Mouse (Mus musculus): ENCODE results near the gene Sez6l. TPM values are rescaled to one million over a fixed set of nuclear protein-coding genes. Genes with fewer than 3 reads are reported as not detected.

The Sez6l gene
- polyA plus RNA-seq (2015; fragmentation: Illumina TruSeq; extraction: RNeasy Lipid Tissue Mini Kit (QIAGEN cat#74804); ENCODE audit: insufficient read depth, low read depth, low replicate concordance), result 4.6 TPM

GRCm38 (mm10) chr5:112576993-112577670 lies at the start of gene Sez6l:
Gene Sez6l, minus strand, starts transcription at chr5:112577185.

GRCm38 (mm10) chr5:112448747-112449440 lies 128.1 kb downstream of the Sez6l start, which contains the start of gene Gm6588:
Gene Gm6588, plus strand, starts transcription at chr5:112449426.

GRCm38 (mm10) chr5:112394779-112395443 lies 182.1 kb downstream of the Sez6l start, which contains the start of gene Asphd2:
Gene Asphd2, minus strand, starts transcription at chr5:112394866.

Other genes starting within 250 kb of the Sez6l start
- gene Srrd, start 234.1 kb downstream of the Sez6l start, polyA plus RNA-seq (2015; fragmentation: Illumina TruSeq; extraction: RNeasy Lipid Tissue Mini Kit (QIAGEN cat#74804); ENCODE audit: insufficient read depth, low read depth, low replicate concordance), result 3.8 TPM
- gene Hps4, start 234.1 kb downstream of the Sez6l start, polyA plus RNA-seq (2015; fragmentation: Illumina TruSeq; extraction: RNeasy Lipid Tissue Mini Kit (QIAGEN cat#74804); ENCODE audit: insufficient read depth, low read depth, low replicate concordance), result 16.8 TPM
- not detected for gene Gm6583, start 221.2 kb downstream of the Sez6l start, polyA plus RNA-seq (2015; fragmentation: Illumina TruSeq; extraction: RNeasy Lipid Tissue Mini Kit (QIAGEN cat#74804); ENCODE audit: insufficient read depth, low read depth, low replicate concordance)
- gene Asphd2, start 182.3 kb downstream of the Sez6l start, polyA plus RNA-seq (2015; fragmentation: Illumina TruSeq; extraction: RNeasy Lipid Tissue Mini Kit (QIAGEN cat#74804); ENCODE audit: insufficient read depth, low read depth, low replicate concordance), result 0.85 TPM
- not detected for gene Gm6588, start 127.8 kb downstream of the Sez6l start, polyA plus RNA-seq (2015; fragmentation: Illumina TruSeq; extraction: RNeasy Lipid Tissue Mini Kit (QIAGEN cat#74804); ENCODE audit: insufficient read depth, low read depth, low replicate concordance)

Measured in pancreas, adult 10 weeks (tissue).